Comparison of ENCODE assay signal across 21 mouse cellular contexts in genomic region chr10:38246821-38247220, GRCm38 (mm10).
A peak's percentile ranks its signal among the peaks of the same experiment; 100 is the strongest.
DNase-seq lines count a peak whose midpoint lies in the region; ATAC-seq and TF ChIP-seq lines count a peak whose summit lies in the region.
"Had no signal": no experiment of that assay in that cellular context is flagged by ENCODE, and none has a peak within 500 bp of the region (broad histone marks: within the 10 kb centered on the region; RNA-seq: fewer than 3 reads in every experiment).

No protein-coding gene starts in this region.

- no peak overlapping the region for H3K9ac ChIP-seq in lung, postnatal 0 days (replicated peaks; ENCODE audit: low read depth)
- no peak overlapping the region for H3K9ac ChIP-seq in hindbrain, embryonic 14.5 days
- H3K9ac ChIP-seq: heart, embryonic 12.5 days; hindbrain, embryonic 15.5 days had no signal

- H3K4me3 ChIP-seq in lung, postnatal 0 days (ENCODE audit: low read depth, low read length): no peak overlapping the region
- H3K4me3 ChIP-seq in lung, adult 2 months (replicated peaks; ENCODE audit: extremely low read depth, low read depth, low read length): no peak overlapping the region
- H3K4me3 ChIP-seq in hindbrain, embryonic 14.5 days (replicated peaks; ENCODE audit: low read length): no peak overlapping the region
- H3K4me3 ChIP-seq: heart, adult 2 months; heart, embryonic 12.5 days; hindbrain, embryonic 10.5 days; hindbrain, embryonic 15.5 days had no signal

- H3K27ac ChIP-seq in lung, postnatal 0 days (ENCODE audit: low read length): no peak overlapping the region
- H3K27ac ChIP-seq in hindbrain, embryonic 14.5 days: no peak overlapping the region
- H3K27ac ChIP-seq: heart, adult 2 months; hindbrain, embryonic 10.5 days; hindbrain, embryonic 15.5 days had no signal

- ATAC-seq in lung, postnatal 0 days: no peak
- no peak for ATAC-seq in hindbrain, embryonic 14.5 days (ENCODE audit: low FRiP score)
- ATAC-seq: CD4-positive, CD25-positive, alpha-beta regulatory T cell, adult 4 months; forebrain, embryonic 14.5 days; intestine, embryonic 16.5 days had no signal

- no peaks in the 10 kb centered on the region for H3K4me1 ChIP-seq in lung, postnatal 0 days (ENCODE audit: insufficient read depth, low read depth, low read length)
- no peaks in the 10 kb centered on the region for H3K4me1 ChIP-seq in lung, adult 2 months (ENCODE audit: control insufficient read depth, insufficient read depth, low read length)
- H3K4me1 ChIP-seq in hindbrain, embryonic 14.5 days (replicated peaks; ENCODE audit: control insufficient read depth, insufficient read depth, low read length): no peaks in the 10 kb centered on the region
- H3K4me1 ChIP-seq: heart, embryonic 12.5 days; hindbrain, embryonic 10.5 days; hindbrain, embryonic 15.5 days had no signal

- 50% methylated on average over 1 of the region's 1 CpGs for WGBS in lung, postnatal 0 days
- WGBS in lung, adult 2 months: 69% methylated on average over 1 of the region's 1 CpGs
- WGBS in hindbrain, embryonic 14.5 days: 94% methylated on average over 1 of the region's 1 CpGs

- no peak overlapping the region for H3K4me2 ChIP-seq in lung, postnatal 0 days (replicated peaks; ENCODE audit: low read depth, low read length)
- no peak overlapping the region for H3K4me2 ChIP-seq in hindbrain, embryonic 14.5 days (replicated peaks)
- H3K4me2 ChIP-seq: heart, embryonic 12.5 days; hindbrain, embryonic 15.5 days had no signal

- DNase-seq in lung, postnatal 0 days (ENCODE audit: low spot score): peak; percentile 15
- DNase-seq in lung, adult 2 months: no peak
- peak; percentile 45 for DNase-seq in NIH3T3 (ENCODE audit: low read depth)
- peak; percentile 40 for DNase-seq in fibroblast of lung, adult 2 months (ENCODE audit: low read depth)
- DNase-seq in mesoderm, embryonic 11.5 days (ENCODE audit: low read depth, low spot score): peak; percentile 15
- no peak for DNase-seq in hindbrain, embryonic 14.5 days (ENCODE audit: low spot score)
- DNase-seq in frontal cortex, postnatal 10 days (ENCODE audit: low spot score in 2 of 2): no peak
- DNase-seq: adrenal gland, adult 2 months; adrenal gland, postnatal 25 days; B cell, adult 2 months; cerebellum, adult 18-20 months; cerebellum, postnatal 10 days; gastrocnemius, postnatal 10 days; heart, adult 2 months had no signal

- H3K9me3 ChIP-seq in lung, postnatal 0 days (ENCODE audit: low read length): no peaks in the 10 kb centered on the region
- H3K9me3 ChIP-seq in hindbrain, embryonic 14.5 days (ENCODE audit: control insufficient read depth, low read length): no peaks in the 10 kb centered on the region
- H3K9me3 ChIP-seq: G1E; hindbrain, embryonic 10.5 days; hindbrain, embryonic 15.5 days had no signal

- no peak for TF ChIP-seq CTCF in lung, postnatal 0 days (IDR thresholded peaks at IDR 0.05)
- no peak for TF ChIP-seq CTCF in lung, adult 2 months (IDR thresholded peaks at IDR 0.05; ENCODE audit: insufficient read depth, low read length)

- TF ChIP-seq POLR2A in lung, adult 2 months (IDR thresholded peaks at IDR 0.05; ENCODE audit: borderline replicate concordance, extremely low read depth, low read depth, low read length): no peak

- no peaks in the 10 kb centered on the region for H3K36me3 ChIP-seq in lung, postnatal 0 days (ENCODE audit: insufficient read depth, low read length)
- H3K36me3 ChIP-seq in hindbrain, embryonic 14.5 days (replicated peaks; ENCODE audit: control insufficient read depth, insufficient read depth): no peaks in the 10 kb centered on the region
- H3K36me3 ChIP-seq: G1E; heart, embryonic 12.5 days; hindbrain, embryonic 10.5 days; hindbrain, embryonic 15.5 days had no signal

- no peaks in the 10 kb centered on the region for H3K27me3 ChIP-seq in lung, postnatal 0 days (replicated peaks; ENCODE audit: insufficient read depth, low read length)
- no peaks in the 10 kb centered on the region for H3K27me3 ChIP-seq in hindbrain, embryonic 14.5 days (ENCODE audit: control insufficient read depth, insufficient read depth, low read length)
- H3K27me3 ChIP-seq: heart, embryonic 12.5 days; hindbrain, embryonic 15.5 days had no signal

- no peak for TF ChIP-seq EP300 in lung, postnatal 0 days (IDR thresholded peaks at IDR 0.05)

Comparison
In these comparisons a context has a peak if more than half of its experiments do, and no peak if none do; other contexts are left out.
1. DNase-seq: peak in lung, postnatal 0 days (single experiment), NIH3T3 (single experiment), fibroblast of lung, adult 2 months (single experiment) and mesoderm, embryonic 11.5 days (single experiment); none in lung, adult 2 months (single experiment), hindbrain, embryonic 14.5 days (single experiment) and frontal cortex, postnatal 10 days (0 of 2).